Mouse (Mus musculus) midbrain, embryonic 14.5 days (tissue): Measurements from ENCODE around the gene Ypel2. TPM values are rescaled to one million over a fixed set of nuclear protein-coding genes. Genes with fewer than 3 reads are reported as not detected.

Experiments used
- ATAC-seq: fragments of 200-750 bp; cut with Nextera tagmentation; 2 replicates; pipeline ENCODE4 v1.8.0; 2017; ENCODE audit warnings: moderate number of reproducible peaks, moderate library complexity; ENCODE audit not compliant: low FRiP score, low TSS enrichment
- DNase-seq: peaks from one replicate; pipeline ENCODE4 v3.0.0-alpha.2; 2015
- H3K27ac ChIP-seq: fragments of 300-500 bp; sonication (generic); replicated peaks from 2 replicates; pipeline ENCODE4 v1.5.1; 2014; ENCODE audit warnings: mild to moderate bottlenecking, low read depth, low read length, moderate library complexity
- H3K27me3 ChIP-seq: fragments of 300-500 bp; sonication (generic); 2 replicates; pipeline ENCODE4 v1.6.1; 2014; ENCODE audit warnings: low read length, control low read depth, mixed read lengths; ENCODE audit not compliant: control insufficient read depth, insufficient read depth
- H3K36me3 ChIP-seq: fragments of 300-500 bp; sonication (generic); 2 replicates; pipeline ENCODE4 v1.6.1; 2014; ENCODE audit warnings: low read length, control low read depth; ENCODE audit not compliant: control insufficient read depth, insufficient read depth
- H3K4me1 ChIP-seq: fragments of 300-500 bp; sonication (generic); 2 replicates; pipeline ENCODE4 v1.6.1; 2014; ENCODE audit warnings: mild to moderate bottlenecking, antibody characterized with exemption, low read length, control low read depth; ENCODE audit not compliant: control insufficient read depth, insufficient read depth
- H3K4me2 ChIP-seq: fragments of 300-500 bp; sonication (generic); 2 replicates; pipeline ENCODE4 v1.6.1; 2014; ENCODE audit warnings: mild to moderate bottlenecking, low read length, moderate library complexity
- H3K4me3 ChIP-seq: fragments of 300-500 bp; sonication (generic); replicated peaks from 2 replicates; pipeline ENCODE4 v1.5.1; 2014; ENCODE audit warnings: low read depth, low read length
- H3K9ac ChIP-seq: fragments of 300-500 bp; sonication (generic); replicated peaks from 2 replicates; pipeline ENCODE4 v1.6.1; 2014; ENCODE audit warnings: mild to moderate bottlenecking, low read length, moderate library complexity
- H3K9me3 ChIP-seq: fragments of 300-500 bp; sonication (generic); 2 replicates; pipeline ENCODE4 v1.6.1; 2016; ENCODE audit warnings: low read length, control low read depth, mixed read lengths; ENCODE audit not compliant: control insufficient read depth
- WGBS: fragments of 180-500 bp; shearing (Covaris S2); extraction: QIAGEN DNeasy Blood & Tissue Kit; methylation state at CpG from one replicate; pipeline ENCODE4 v1.1.7; 2014; 5-methylcytosine and 5-hydroxymethylcytosine counted together
- polyA plus RNA-seq: library from polyadenylated mRNA; unstranded; fragments of >200 nt; fragmentation: Nextera tagmentation; extraction: Ambion mirVana; gene quantifications from 2 replicates; pipeline ENCODE4 v1.2.1, GENCODE M21; 2014

Ypel2 gene
- polyA plus RNA-seq, 1 experiment from 2014 or later: 6.2 TPM

- Histone ChIP-seq H3K27ac (no peak overlapping the region), H3K9ac (no peak overlapping the region), H3K27me3 (no peaks in the 10 kb centered on the region), H3K4me3 (no peak overlapping the region), H3K9me3 (no peaks in the 10 kb centered on the region), H3K4me1 (peaks cover 2% of the 10 kb centered on the region; the same call in 1 of the 2 replicates), H3K36me3 (no peaks in the 10 kb centered on the region), H3K4me2 (no peak overlapping the region)
- ATAC-seq (no peak), DNase-seq (no peak)
- WGBS: 84% methylated on average over 10 of the region's 10 CpGs
Measured at GRCm38 (mm10) chr11:87002078-87002829, 8.7 kb upstream of the Ypel2 start.

DNA sequence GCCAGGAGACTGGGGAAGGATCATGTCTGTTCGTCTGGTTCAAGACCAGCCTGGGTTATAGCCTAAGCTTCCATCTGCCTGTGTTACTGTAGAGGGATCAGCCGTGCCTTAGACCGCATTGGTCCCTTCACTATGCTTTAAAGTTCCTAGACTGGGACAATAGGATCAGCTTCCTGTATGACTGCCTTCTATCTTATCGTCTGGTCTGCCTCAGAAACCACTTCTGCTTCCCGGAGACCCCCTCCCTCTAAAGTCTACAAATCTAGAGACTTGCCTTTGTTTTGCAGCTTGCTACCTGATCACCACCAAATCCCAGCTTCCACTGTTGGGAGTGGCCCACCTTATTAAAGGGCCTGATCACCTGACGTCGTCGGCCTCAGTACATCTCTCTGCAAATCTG lies 7.7 kb upstream of the Ypel2 start:
- DNase-seq: no peak
- H3K4me2 ChIP-seq: no peak overlapping the region
- H3K4me3 ChIP-seq: no peak overlapping the region
- no peaks in the 10 kb centered on the region for H3K36me3 ChIP-seq
- ATAC-seq: no peak
- H3K4me1 ChIP-seq: no peaks in the 10 kb centered on the region
- no peaks in the 10 kb centered on the region for H3K9me3 ChIP-seq
- H3K9ac ChIP-seq: no peak overlapping the region
- no peaks in the 10 kb centered on the region for H3K27me3 ChIP-seq
- 85% methylated on average over 8 of the region's 8 CpGs for WGBS
- H3K27ac ChIP-seq: no peak overlapping the region

GRCm38 (mm10) chr11:86996266-86996665 lies 2.8 kb upstream of the Ypel2 start:
- ATAC-seq (no peak), DNase-seq (no peak)
- H3K27ac ChIP-seq: no peak overlapping the region

GRCm38 (mm10) chr11:86995625-86996221 lies 2.2 kb upstream of the Ypel2 start:
- no peaks in the 10 kb centered on the region for H3K27me3 ChIP-seq
- 0 out of 2 replicates have a peak overlapping the region, but pooled peaks have one; percentile 14 for H3K9ac ChIP-seq
- no peak overlapping the region for H3K4me3 ChIP-seq
- 21% methylated on average over 6 of the region's 6 CpGs for WGBS
- no peak overlapping the region for H3K4me2 ChIP-seq
- DNase-seq: peak; percentile 85
- H3K9me3 ChIP-seq: no peaks in the 10 kb centered on the region
- H3K4me1 ChIP-seq: peaks cover 21% of the 10 kb centered on the region
- ATAC-seq: no peak
- no peaks in the 10 kb centered on the region for H3K36me3 ChIP-seq
- peak overlapping the region; percentile 58 for H3K27ac ChIP-seq

More at GRCm38 (mm10) chr11:86996266-86996665, 2.8 kb upstream of the Ypel2 start:
- Histone ChIP-seq H3K27me3 (no peaks in the 10 kb centered on the region), H3K4me3 (no peak overlapping the region), H3K4me1 (peaks cover 18% of the 10 kb centered on the region), H3K9ac (no peak overlapping the region), H3K9me3 (no peaks in the 10 kb centered on the region), H3K36me3 (no peaks in the 10 kb centered on the region), H3K4me2 (no peak overlapping the region)
- 35% methylated on average over 2 of the region's 2 CpGs for WGBS

GRCm38 (mm10) chr11:86994791-86995624 lies 1.5 kb upstream of the Ypel2 start:
- Histone ChIP-seq H3K9ac (no peak overlapping the region), H3K4me3 (no peak overlapping the region), H3K36me3 (no peaks in the 10 kb centered on the region), H3K27ac (no peak overlapping the region), H3K4me2 (no peak overlapping the region), H3K9me3 (no peaks in the 10 kb centered on the region), H3K4me1 (peaks cover 29% of the 10 kb centered on the region), H3K27me3 (no peaks in the 10 kb centered on the region)
- no peak for DNase-seq
- no peak for ATAC-seq
- 44% methylated on average over 10 of the region's 10 CpGs for WGBS

- H3K9me3 ChIP-seq: no peaks in the 10 kb centered on the region
- H3K9ac ChIP-seq: no peak overlapping the region
- peak overlapping the region; percentile 90 for H3K4me3 ChIP-seq
- H3K27ac ChIP-seq: no peak overlapping the region
- peak overlapping the region; percentile 95 for H3K4me2 ChIP-seq
- WGBS: 20% methylated on average over 6 of the region's 6 CpGs
- H3K4me1 ChIP-seq: peaks cover 35% of the 10 kb centered on the region
- ATAC-seq: no peak
- no peaks in the 10 kb centered on the region for H3K36me3 ChIP-seq
- H3K27me3 ChIP-seq: no peaks in the 10 kb centered on the region
- DNase-seq: no peak
Measured at GRCm38 (mm10) chr11:86994330-86994729, 823 bp upstream of the Ypel2 start.

GRCm38 (mm10) chr11:86992461-86992988 lies 982 bp downstream of the Ypel2 start:
- DNase-seq: no peak
- no peak for ATAC-seq
- under 1% methylated on average over 13 of the region's 13 CpGs for WGBS
- peak overlapping the region; percentile 90 for H3K27ac ChIP-seq
- peaks cover 51% of the 10 kb centered on the region for H3K4me1 ChIP-seq
- H3K36me3 ChIP-seq: no peaks in the 10 kb centered on the region
- no peaks in the 10 kb centered on the region for H3K9me3 ChIP-seq
- no peaks in the 10 kb centered on the region for H3K27me3 ChIP-seq
- H3K9ac ChIP-seq: peak overlapping the region; percentile 75
- peak overlapping the region; percentile 90 for H3K4me3 ChIP-seq
- H3K4me2 ChIP-seq: peak overlapping the region; percentile 95

GRCm38 (mm10) chr11:86991241-86991640 lies 2.3 kb downstream of the Ypel2 start:
- H3K4me1 ChIP-seq: peaks cover 51% of the 10 kb centered on the region
- peak overlapping the region; percentile 90; the same call in 1 of the 2 replicates for H3K4me3 ChIP-seq
- H3K36me3 ChIP-seq: no peaks in the 10 kb centered on the region
- DNase-seq (no peak), ATAC-seq (no peak)
- H3K4me2 ChIP-seq: peak overlapping the region; percentile 95
- H3K27me3 ChIP-seq: no peaks in the 10 kb centered on the region
- H3K9me3 ChIP-seq: no peaks in the 10 kb centered on the region
- WGBS: 91% methylated on average over 4 of the region's 4 CpGs
- H3K9ac ChIP-seq: no peak overlapping the region; the same call in 1 of the 2 replicates
- no peak overlapping the region for H3K27ac ChIP-seq
